Mouse (Mus musculus): ENCODE data around the gene Rbfox3.

GRCm38 (mm10) chr11:118788091-118788490 lies 123.3 kb downstream of the Rbfox3 start:
- no peak for TF ChIP-seq POLR2A (IDR thresholded peaks at IDR 0.05; ENCODE audit: borderline replicate concordance, low read depth, low read length)
- TF ChIP-seq CTCF (IDR thresholded peaks at IDR 0.05; ENCODE audit: low read depth, low read length), result no peak

Data from bone marrow macrophage, adult 2 months (primary cell).